Mouse (Mus musculus) limb, embryonic 10.5 days (tissue): ENCODE results near the gene Fcrl6. TPM values are rescaled to one million over a fixed set of nuclear protein-coding genes. Genes with fewer than 3 reads are reported as not detected.

Experiments
- DNase-seq: peaks from one replicate; pipeline ENCODE4 v3.0.0-alpha.2; 2017; ENCODE audit warnings: low spot score
- H3K27ac ChIP-seq: fragments of 300-500 bp; sonication (generic); 2 replicates; pipeline ENCODE4 v1.5.1; 2016; ENCODE audit warnings: mild to moderate bottlenecking
- H3K27me3 ChIP-seq: fragments of 300-500 bp; sonication (generic); 2 replicates; pipeline ENCODE4 v1.6.1; 2016; ENCODE audit warnings: low read depth, mild to moderate bottlenecking; ENCODE audit not compliant: poor library complexity, severe bottlenecking
- H3K36me3 ChIP-seq: fragments of 300-500 bp; sonication (generic); 2 replicates; pipeline ENCODE4 v1.6.1; 2016; ENCODE audit warnings: mild to moderate bottlenecking, moderate library complexity
- H3K4me1 ChIP-seq: fragments of 300-500 bp; sonication (generic); 2 replicates; pipeline ENCODE4 v1.6.1; 2016
- H3K4me3 ChIP-seq: fragments of 300-500 bp; sonication (generic); 2 replicates; pipeline ENCODE4 v1.5.1; 2016; ENCODE audit warnings: mild to moderate bottlenecking, moderate library complexity
- H3K9me3 ChIP-seq: fragments of 300-500 bp; sonication (generic); replicated peaks from 2 replicates; pipeline ENCODE4 v1.6.1; 2016; ENCODE audit warnings: mild to moderate bottlenecking
- WGBS: fragments of 180-500 bp; shearing (Covaris S2); methylation state at CpG from one replicate; pipeline ENCODE4 v1.1.7; 2016; 5-methylcytosine and 5-hydroxymethylcytosine counted together
- polyA plus RNA-seq: library from polyadenylated mRNA; unstranded; fragments of >200 nt; fragmentation: Nextera tagmentation; extraction: Ambion mirVana; gene quantifications from 2 replicates; pipeline ENCODE4 v1.2.1, GENCODE M21; 2016

The Fcrl6 gene
- polyA plus RNA-seq, result 0.21 and 0.58 TPM in 2 replicates

- no peaks in the 10 kb centered on the region for H3K36me3 ChIP-seq
- no peak for DNase-seq
- no peaks in the 10 kb centered on the region for H3K27me3 ChIP-seq
- no peak within 1 kb of the TSS for H3K4me3 ChIP-seq
- no peak within 1 kb of the TSS for H3K27ac ChIP-seq
- no peaks in the 10 kb centered on the region for H3K4me1 ChIP-seq
- H3K9me3 ChIP-seq, result no peaks in the 10 kb centered on the region
- 74% methylated on average over 1 of the region's 1 CpGs for WGBS
These were observed at the start of gene Fcrl6 for GRCm38 (mm10) chr1:172602326-172602725. TSS of gene Fcrl6 (minus strand) at chr1:172602551.

GRCm38 (mm10) chr1:172651288-172651987 lies 49.1 kb upstream of the Fcrl6 start:
- Histone ChIP-seq H3K4me3 (no peak overlapping the region), H3K27ac (no peak overlapping the region), H3K36me3 (no peaks in the 10 kb centered on the region), H3K27me3 (no peaks in the 10 kb centered on the region), H3K9me3 (no peaks in the 10 kb centered on the region), H3K4me1 (no peaks in the 10 kb centered on the region)
- DNase-seq, result peak; percentile 24
- 78% methylated on average over 10 of the region's 10 CpGs for WGBS

- H3K27ac ChIP-seq, result no peak overlapping the region
- 62% methylated on average over 8 of the region's 8 CpGs for WGBS
- peak; percentile 29 for DNase-seq
These were observed 48.4 kb upstream of the Fcrl6 start for GRCm38 (mm10) chr1:172650519-172651287.

GRCm38 (mm10) chr1:172649396-172649795 lies 47.0 kb upstream of the Fcrl6 start:
- H3K4me3 ChIP-seq, result no peak overlapping the region
- H3K9me3 ChIP-seq, result no peaks in the 10 kb centered on the region
- no peaks in the 10 kb centered on the region for H3K27me3 ChIP-seq
- 88% methylated on average over 9 of the region's 9 CpGs for WGBS
- DNase-seq, result peak; percentile 23
- H3K36me3 ChIP-seq, result no peaks in the 10 kb centered on the region
- no peak overlapping the region for H3K27ac ChIP-seq
- no peaks in the 10 kb centered on the region for H3K4me1 ChIP-seq

More at GRCm38 (mm10) chr1:172650519-172651287, 48.4 kb upstream of the Fcrl6 start:
- Histone ChIP-seq H3K4me1 (no peaks in the 10 kb centered on the region), H3K36me3 (no peaks in the 10 kb centered on the region), H3K4me3 (no peak overlapping the region), H3K9me3 (no peaks in the 10 kb centered on the region), H3K27me3 (no peaks in the 10 kb centered on the region)

GRCm38 (mm10) chr1:172647236-172647635 lies 44.9 kb upstream of the Fcrl6 start:
- no peak overlapping the region for H3K4me3 ChIP-seq
- H3K36me3 ChIP-seq, result no peaks in the 10 kb centered on the region
- H3K27me3 ChIP-seq, result no peaks in the 10 kb centered on the region
- peak; percentile 24 for DNase-seq
- H3K27ac ChIP-seq, result no peak overlapping the region
- WGBS, result 57% methylated on average over 4 of the region's 4 CpGs
- no peaks in the 10 kb centered on the region for H3K9me3 ChIP-seq
- no peaks in the 10 kb centered on the region for H3K4me1 ChIP-seq

- Histone ChIP-seq H3K36me3 (no peaks in the 10 kb centered on the region), H3K4me1 (0 out of 2 replicates have a peak, but pooled peaks cover 7% of the 10 kb centered on the region), H3K27me3 (peaks cover 10% of the 10 kb centered on the region; the same call in 1 of the 2 replicates), H3K27ac (no peak overlapping the region), H3K9me3 (no peaks in the 10 kb centered on the region), H3K4me3 (no peak overlapping the region)
- DNase-seq, result no peak
- 54% methylated on average over 2 of the region's 2 CpGs for WGBS
These were observed 36.4 kb upstream of the Fcrl6 start for GRCm38 (mm10) chr1:172638781-172639180.

- WGBS, result 82% methylated on average over 4 of the region's 4 CpGs
- H3K4me1 ChIP-seq, result 0 out of 2 replicates have a peak, but pooled peaks cover 7% of the 10 kb centered on the region
- no peaks in the 10 kb centered on the region for H3K36me3 ChIP-seq
- no peak overlapping the region for H3K4me3 ChIP-seq
- H3K27ac ChIP-seq, result no peak overlapping the region
- no peaks in the 10 kb centered on the region for H3K9me3 ChIP-seq
- H3K27me3 ChIP-seq, result peaks cover 10% of the 10 kb centered on the region; the same call in 1 of the 2 replicates
- DNase-seq, result no peak
These were observed 35.5 kb upstream of the Fcrl6 start for GRCm38 (mm10) chr1:172637801-172638200.

GRCm38 (mm10) chr1:172636266-172636665 lies 33.9 kb upstream of the Fcrl6 start:
- DNase-seq, result no peak
- 92% methylated on average over 5 of the region's 5 CpGs for WGBS
- Histone ChIP-seq H3K27me3 (peaks cover 10% of the 10 kb centered on the region; the same call in 1 of the 2 replicates), H3K4me3 (no peak overlapping the region), H3K36me3 (no peaks in the 10 kb centered on the region), H3K9me3 (no peaks in the 10 kb centered on the region), H3K4me1 (peaks cover 18% of the 10 kb centered on the region), H3K27ac (no peak overlapping the region)

GRCm38 (mm10) chr1:172635258-172635657 lies 32.9 kb upstream of the Fcrl6 start:
- Histone ChIP-seq H3K4me1 (peaks cover 20% of the 10 kb centered on the region), H3K4me3 (no peak overlapping the region), H3K27me3 (peaks cover 10% of the 10 kb centered on the region; the same call in 1 of the 2 replicates), H3K27ac (0 out of 2 replicates have a peak overlapping the region, but pooled peaks have one; percentile 44), H3K36me3 (no peaks in the 10 kb centered on the region), H3K9me3 (no peaks in the 10 kb centered on the region)
- WGBS, result 58% methylated on average over 4 of the region's 4 CpGs
- DNase-seq, result no peak

- no peak overlapping the region for H3K4me3 ChIP-seq
- H3K27me3 ChIP-seq, result peaks cover 10% of the 10 kb centered on the region; the same call in 1 of the 2 replicates
- peak overlapping the region; percentile 30; the same call in 1 of the 2 replicates for H3K27ac ChIP-seq
- H3K4me1 ChIP-seq, result peaks cover 31% of the 10 kb centered on the region
- H3K9me3 ChIP-seq, result no peaks in the 10 kb centered on the region
- WGBS, result 91% methylated on average over 2 of the region's 2 CpGs
- no peaks in the 10 kb centered on the region for H3K36me3 ChIP-seq
- no peak for DNase-seq
These were observed 31.8 kb upstream of the Fcrl6 start for GRCm38 (mm10) chr1:172634136-172634535.

- under 1% methylated on average over 53 of the region's 53 CpGs for WGBS
- H3K4me3 ChIP-seq, result peak within 1 kb of the TSS; percentile 83
- no peaks in the 10 kb centered on the region for H3K36me3 ChIP-seq
- peaks cover 31% of the 10 kb centered on the region for H3K4me1 ChIP-seq
- peak within 1 kb of the TSS; percentile 95 for H3K27ac ChIP-seq
- peak; percentile 95 for DNase-seq
- no peaks in the 10 kb centered on the region for H3K9me3 ChIP-seq
- H3K27me3 ChIP-seq, result peaks cover 10% of the 10 kb centered on the region; the same call in 1 of the 2 replicates
These were observed 30.3 kb upstream of the Fcrl6 start, which contains the start of gene Dusp23 for GRCm38 (mm10) chr1:172632451-172633326. TSS of gene Dusp23 (minus strand) at chr1:172632962.

- Histone ChIP-seq H3K9me3 (no peaks in the 10 kb centered on the region), H3K36me3 (no peaks in the 10 kb centered on the region), H3K27me3 (peaks cover 10% of the 10 kb centered on the region; the same call in 1 of the 2 replicates), H3K4me1 (peaks cover 31% of the 10 kb centered on the region), H3K4me3 (no peak overlapping the region), H3K27ac (no peak overlapping the region)
- 87% methylated on average over 5 of the region's 5 CpGs for WGBS
- DNase-seq, result no peak
These were observed 29.4 kb upstream of the Fcrl6 start for GRCm38 (mm10) chr1:172631721-172632120.
